Mouse (Mus musculus) embryonic facial prominence, embryonic 11.5 days (tissue): ENCODE measurements at regions not wholly inside any gene's neighbourhood (a gene's known extent, or its start where the extent isn't known, plus 50 kb on each side); places are given as distances from the start of the nearest gene placed in this dataset.

Source experiments
- ATAC-seq: fragments of 200-750 bp; cut with Nextera tagmentation; replicated peaks from 2 replicates; pipeline ENCODE4 v1.8.0; 2017; ENCODE audit warnings: low read depth; ENCODE audit not compliant: insufficient number of reproducible peaks, low FRiP score, low TSS enrichment
- DNase-seq: peaks from one replicate; pipeline ENCODE4 v3.0.0-alpha.2; 2015; ENCODE audit warnings: low spot score
- H3K27ac ChIP-seq: fragments of 300-500 bp; sonication (generic); replicated peaks from 2 replicates; pipeline ENCODE4 v1.5.1; 2014; ENCODE audit warnings: mild to moderate bottlenecking, low read depth, low read length, control low read depth
- H3K27me3 ChIP-seq: fragments of 300-500 bp; sonication (generic); 2 replicates; pipeline ENCODE4 v1.6.1; 2014; ENCODE audit warnings: mild to moderate bottlenecking, low read length, moderate library complexity, mixed read lengths; ENCODE audit not compliant: control insufficient read depth, insufficient read depth
- H3K36me3 ChIP-seq: fragments of 300-500 bp; sonication (generic); replicated peaks from 2 replicates; pipeline ENCODE4 v1.6.1; 2014; ENCODE audit warnings: low read depth, mild to moderate bottlenecking, low read length, moderate library complexity, mixed read lengths; ENCODE audit not compliant: control insufficient read depth, insufficient read depth
- H3K4me1 ChIP-seq: fragments of 300-500 bp; sonication (generic); 2 replicates; pipeline ENCODE4 v1.6.1; 2014; ENCODE audit warnings: low read length, mixed read lengths; ENCODE audit not compliant: control insufficient read depth, insufficient read depth
- H3K4me2 ChIP-seq: fragments of 300-500 bp; sonication (generic); 2 replicates; pipeline ENCODE4 v1.6.1; 2014; ENCODE audit warnings: low read depth, mild to moderate bottlenecking, control low read depth, low read length, moderate library complexity
- H3K4me3 ChIP-seq: fragments of 300-500 bp; sonication (generic); 2 replicates; pipeline ENCODE4 v1.5.1; 2014; ENCODE audit warnings: low read depth, low read length, control low read depth
- H3K9ac ChIP-seq: fragments of 300-500 bp; sonication (generic); replicated peaks from 2 replicates; pipeline ENCODE4 v1.6.1; 2014; ENCODE audit warnings: mild to moderate bottlenecking, control low read depth, low read length
- H3K9me3 ChIP-seq: fragments of 300-500 bp; sonication (generic); replicated peaks from 2 replicates; pipeline ENCODE4 v1.6.1; 2016; ENCODE audit warnings: mild to moderate bottlenecking, low read length, inconsistent platforms, mixed read lengths; ENCODE audit not compliant: control insufficient read depth
- whole genome bisulfite sequencing: fragments of 180-500 bp; shearing (Covaris S2); extraction: QIAGEN DNeasy Blood & Tissue Kit; methylation state at CpG from one replicate; pipeline ENCODE4 v1.1.7; 2014; 5-methylcytosine and 5-hydroxymethylcytosine counted together

- H3K27me3 ChIP-seq, result no peaks in the 10 kb centered on the region
- no peak overlapping the region for H3K27ac ChIP-seq
- no peak overlapping the region for H3K4me3 ChIP-seq
- H3K4me1 ChIP-seq, result no peaks in the 10 kb centered on the region
- ATAC-seq, result no peak
- H3K9ac ChIP-seq, result no peak overlapping the region
- no peaks in the 10 kb centered on the region for H3K9me3 ChIP-seq
- no peak overlapping the region for H3K4me2 ChIP-seq
- 90% methylated on average over 1 of the region's 1 CpGs for WGBS
- DNase-seq, result no peak
- no peaks in the 10 kb centered on the region for H3K36me3 ChIP-seq
Measured at GRCm38 (mm10) chr6:99817245-99817644, 91.1 kb upstream of the Prok2 start.

GRCm38 (mm10) chr6:99813102-99813501, 86.9 kb upstream of the Prok2 start:
- DNase-seq, result no peak
- no peak overlapping the region for H3K9ac ChIP-seq
- H3K4me2 ChIP-seq, result no peak overlapping the region
- H3K4me1 ChIP-seq, result no peaks in the 10 kb centered on the region; the same call in 1 of the 2 replicates
- 84% methylated on average over 4 of the region's 4 CpGs for WGBS
- no peak overlapping the region for H3K27ac ChIP-seq
- no peaks in the 10 kb centered on the region for H3K36me3 ChIP-seq
- H3K4me3 ChIP-seq, result no peak overlapping the region
- no peaks in the 10 kb centered on the region for H3K9me3 ChIP-seq
- no peaks in the 10 kb centered on the region for H3K27me3 ChIP-seq
- no peak for ATAC-seq

- WGBS, result 79% methylated on average over 4 of the region's 4 CpGs
- Histone ChIP-seq H3K9me3 (no peaks in the 10 kb centered on the region), H3K4me2 (no peak overlapping the region), H3K27me3 (no peaks in the 10 kb centered on the region), H3K9ac (no peak overlapping the region), H3K27ac (no peak overlapping the region), H3K4me1 (no peaks in the 10 kb centered on the region; the same call in 1 of the 2 replicates), H3K4me3 (no peak overlapping the region), H3K36me3 (no peaks in the 10 kb centered on the region)
- ATAC-seq (no peak), DNase-seq (no peak)
Measured at GRCm38 (mm10) chr6:99811842-99812241, 85.7 kb upstream of the Prok2 start.

GRCm38 (mm10) chr6:99810974-99811798, 85.0 kb upstream of the Prok2 start:
- Histone ChIP-seq H3K4me3 (no peak overlapping the region), H3K36me3 (no peaks in the 10 kb centered on the region), H3K9me3 (no peaks in the 10 kb centered on the region), H3K27me3 (no peaks in the 10 kb centered on the region), H3K9ac (no peak overlapping the region), H3K4me1 (no peaks in the 10 kb centered on the region; the same call in 1 of the 2 replicates), H3K27ac (no peak overlapping the region), H3K4me2 (no peak overlapping the region)
- ATAC-seq, result no peak
- DNase-seq, result no peak
- 77% methylated on average over 9 of the region's 9 CpGs for WGBS

GRCm38 (mm10) chr6:99804905-99805245, 78.7 kb upstream of the Prok2 start:
- ATAC-seq, result no peak
- no peak for DNase-seq
- Histone ChIP-seq H3K9ac (peak overlapping the region; percentile 41), H3K36me3 (no peaks in the 10 kb centered on the region), H3K27ac (no peak overlapping the region), H3K4me2 (peak overlapping the region; percentile 30), H3K4me1 (no peaks in the 10 kb centered on the region; the same call in 1 of the 2 replicates), H3K4me3 (no peak overlapping the region), H3K9me3 (no peaks in the 10 kb centered on the region), H3K27me3 (no peaks in the 10 kb centered on the region)
- 14% methylated on average over 10 of the region's 10 CpGs for WGBS

- H3K27me3 ChIP-seq, result no peaks in the 10 kb centered on the region
- H3K27ac ChIP-seq, result no peak overlapping the region
- peak overlapping the region; percentile 41 for H3K9ac ChIP-seq
Measured at GRCm38 (mm10) chr6:99803983-99804904, 78.1 kb upstream of the Prok2 start.

GRCm38 (mm10) chr6:99800919-99801318, 74.7 kb upstream of the Prok2 start:
- no peak overlapping the region for H3K4me2 ChIP-seq
- ATAC-seq (no peak), DNase-seq (no peak)
- WGBS, result 65% methylated on average over 6 of the region's 6 CpGs
- H3K9me3 ChIP-seq, result no peaks in the 10 kb centered on the region
- no peaks in the 10 kb centered on the region for H3K36me3 ChIP-seq
- H3K27ac ChIP-seq, result no peak overlapping the region
- no peak overlapping the region for H3K9ac ChIP-seq
- no peaks in the 10 kb centered on the region for H3K27me3 ChIP-seq
- H3K4me1 ChIP-seq, result no peaks in the 10 kb centered on the region; the same call in 1 of the 2 replicates
- H3K4me3 ChIP-seq, result no peak overlapping the region

More at GRCm38 (mm10) chr6:99803983-99804904, 78.1 kb upstream of the Prok2 start:
- peak; percentile 78 for ATAC-seq
- Histone ChIP-seq H3K4me3 (no peak overlapping the region), H3K4me1 (no peaks in the 10 kb centered on the region; the same call in 1 of the 2 replicates), H3K36me3 (no peaks in the 10 kb centered on the region), H3K4me2 (peak overlapping the region; percentile 30), H3K9me3 (no peaks in the 10 kb centered on the region)
- peak; percentile 96 for DNase-seq
- WGBS, result 21% methylated on average over 25 of the region's 25 CpGs

- H3K27ac ChIP-seq, result no peak overlapping the region
Measured at GRCm38 (mm10) chr6:99800324-99800723, 74.1 kb upstream of the Prok2 start.

More at GRCm38 (mm10) chr6:99800324-99800723, 74.1 kb upstream of the Prok2 start:
- ATAC-seq (no peak), DNase-seq (peak; percentile 62)
- H3K4me2 ChIP-seq, result no peak overlapping the region
- H3K4me3 ChIP-seq, result no peak overlapping the region
- H3K9ac ChIP-seq, result no peak overlapping the region
- no peaks in the 10 kb centered on the region; the same call in 1 of the 2 replicates for H3K4me1 ChIP-seq
- no peaks in the 10 kb centered on the region for H3K9me3 ChIP-seq
- WGBS, result 53% methylated on average over 14 of the region's 14 CpGs
- H3K36me3 ChIP-seq, result no peaks in the 10 kb centered on the region
- H3K27me3 ChIP-seq, result no peaks in the 10 kb centered on the region
